Mouse (Mus musculus) midbrain, embryonic 14.5 days (tissue): ENCODE data around the gene Pde6d. TPM values are rescaled to one million over a fixed set of nuclear protein-coding genes. Genes with fewer than 3 reads are reported as not detected.

Experiments
- ATAC-seq: fragments of 200-750 bp; cut with Nextera tagmentation; 2 replicates; pipeline ENCODE4 v1.8.0; 2017; ENCODE audit warnings: moderate number of reproducible peaks, moderate library complexity; ENCODE audit not compliant: low FRiP score, low TSS enrichment
- DNase-seq: peaks from one replicate; pipeline ENCODE4 v3.0.0-alpha.2; 2015
- H3K27ac ChIP-seq: fragments of 300-500 bp; sonication (generic); replicated peaks from 2 replicates; pipeline ENCODE4 v1.5.1; 2014; ENCODE audit warnings: mild to moderate bottlenecking, low read depth, low read length, moderate library complexity
- H3K27me3 ChIP-seq: fragments of 300-500 bp; sonication (generic); 2 replicates; pipeline ENCODE4 v1.6.1; 2014; ENCODE audit warnings: low read length, control low read depth, mixed read lengths; ENCODE audit not compliant: control insufficient read depth, insufficient read depth
- H3K36me3 ChIP-seq: fragments of 300-500 bp; sonication (generic); 2 replicates; pipeline ENCODE4 v1.6.1; 2014; ENCODE audit warnings: low read length, control low read depth; ENCODE audit not compliant: control insufficient read depth, insufficient read depth
- H3K4me1 ChIP-seq: fragments of 300-500 bp; sonication (generic); 2 replicates; pipeline ENCODE4 v1.6.1; 2014; ENCODE audit warnings: mild to moderate bottlenecking, antibody characterized with exemption, low read length, control low read depth; ENCODE audit not compliant: control insufficient read depth, insufficient read depth
- H3K4me2 ChIP-seq: fragments of 300-500 bp; sonication (generic); 2 replicates; pipeline ENCODE4 v1.6.1; 2014; ENCODE audit warnings: mild to moderate bottlenecking, low read length, moderate library complexity
- H3K4me3 ChIP-seq: fragments of 300-500 bp; sonication (generic); replicated peaks from 2 replicates; pipeline ENCODE4 v1.5.1; 2014; ENCODE audit warnings: low read depth, low read length
- H3K9ac ChIP-seq: fragments of 300-500 bp; sonication (generic); replicated peaks from 2 replicates; pipeline ENCODE4 v1.6.1; 2014; ENCODE audit warnings: mild to moderate bottlenecking, low read length, moderate library complexity
- H3K9me3 ChIP-seq: fragments of 300-500 bp; sonication (generic); 2 replicates; pipeline ENCODE4 v1.6.1; 2016; ENCODE audit warnings: low read length, control low read depth, mixed read lengths; ENCODE audit not compliant: control insufficient read depth
- WGBS: fragments of 180-500 bp; shearing (Covaris S2); extraction: QIAGEN DNeasy Blood & Tissue Kit; methylation state at CpG from one replicate; pipeline ENCODE4 v1.1.7; 2014; 5-methylcytosine and 5-hydroxymethylcytosine counted together
- polyA plus RNA-seq: library from polyadenylated mRNA; unstranded; fragments of >200 nt; fragmentation: Nextera tagmentation; extraction: Ambion mirVana; gene quantifications from 2 replicates; pipeline ENCODE4 v1.2.1, GENCODE M21; 2014

Gene Pde6d
- 89.1 and 99.2 TPM in 2 replicates for polyA plus RNA-seq

DNA sequence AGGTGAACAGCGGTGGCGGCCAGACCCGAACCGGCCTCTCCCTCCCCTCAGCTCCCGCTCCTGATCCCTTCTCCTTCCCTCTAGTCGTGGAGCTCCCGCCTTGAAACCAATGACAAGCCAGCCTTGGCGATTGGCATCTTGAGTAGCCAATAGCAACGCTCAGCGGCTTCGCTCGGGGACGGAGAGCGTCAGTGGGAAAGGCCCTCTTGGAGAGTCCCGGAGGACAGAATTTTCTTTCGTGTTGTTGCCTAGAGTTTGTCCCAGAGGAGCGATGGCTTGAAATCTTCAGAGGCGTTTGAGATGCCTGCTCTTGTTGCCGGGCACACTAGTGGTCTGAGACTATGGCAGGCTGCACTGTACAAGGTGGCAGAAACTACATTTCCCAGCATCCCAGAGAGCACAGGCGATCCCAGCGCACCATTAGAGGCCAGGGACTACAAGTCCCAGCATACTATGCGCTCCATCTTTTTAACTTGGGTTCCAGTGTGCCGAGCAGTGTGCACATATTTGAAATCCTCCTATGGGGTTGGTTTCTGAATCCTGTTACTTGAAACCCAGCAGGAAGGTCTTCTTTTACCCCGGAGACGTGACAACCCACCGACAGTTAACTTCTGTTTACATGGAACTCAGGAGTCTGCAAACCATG is at the start of gene Pde6d, which contains the start of gene Cops7b:
TSS of gene Pde6d (minus strand) at position 179 of the 646 bp plus-strand sequence.
TSS of gene Cops7b (plus strand) at position 454 of the 646 bp plus-strand sequence.
- peak within 1 kb of the TSS; percentile 88 for H3K9ac ChIP-seq
- 0% methylated on average over 26 of the region's 26 CpGs for WGBS
- H3K27ac ChIP-seq, result peak within 1 kb of the TSS; percentile 77
- H3K36me3 ChIP-seq, result no peaks in the 10 kb centered on the region
- H3K4me1 ChIP-seq, result peaks cover 11% of the 10 kb centered on the region
- H3K4me3 ChIP-seq, result peak within 1 kb of the TSS; percentile 91
- H3K4me2 ChIP-seq, result peak within 1 kb of the TSS; percentile 80
- peak; percentile 97 for ATAC-seq
- H3K9me3 ChIP-seq, result no peaks in the 10 kb centered on the region
- peak; percentile 97 for DNase-seq
- no peaks in the 10 kb centered on the region for H3K27me3 ChIP-seq

- Histone ChIP-seq H3K9me3 (no peaks in the 10 kb centered on the region), H3K4me2 (no peak overlapping the region), H3K36me3 (no peaks in the 10 kb centered on the region), H3K4me3 (no peak overlapping the region), H3K9ac (no peak overlapping the region), H3K4me1 (no peaks in the 10 kb centered on the region; the same call in 1 of the 2 replicates), H3K27me3 (no peaks in the 10 kb centered on the region), H3K27ac (no peak overlapping the region)
- no peak for ATAC-seq
- WGBS, result 80% methylated on average over 4 of the region's 4 CpGs
- no peak for DNase-seq
Observed at GRCm38 (mm10) chr1:86630527-86630926, 48.1 kb upstream of the Pde6d start.

- 51% methylated on average over 4 of the region's 4 CpGs for WGBS
- Histone ChIP-seq H3K4me3 (no peak overlapping the region), H3K9ac (no peak overlapping the region), H3K36me3 (no peaks in the 10 kb centered on the region), H3K4me1 (no peaks in the 10 kb centered on the region; the same call in 1 of the 2 replicates), H3K4me2 (no peak overlapping the region), H3K9me3 (no peaks in the 10 kb centered on the region), H3K27me3 (no peaks in the 10 kb centered on the region), H3K27ac (no peak overlapping the region)
- DNase-seq (no peak), ATAC-seq (no peak)
Observed at GRCm38 (mm10) chr1:86629936-86630335, 47.5 kb upstream of the Pde6d start.

GRCm38 (mm10) chr1:86628270-86628669 is 45.8 kb upstream of the Pde6d start:
- Histone ChIP-seq H3K4me3 (no peak overlapping the region), H3K4me1 (no peaks in the 10 kb centered on the region), H3K9me3 (no peaks in the 10 kb centered on the region), H3K27ac (no peak overlapping the region), H3K36me3 (no peaks in the 10 kb centered on the region), H3K9ac (no peak overlapping the region), H3K4me2 (no peak overlapping the region), H3K27me3 (no peaks in the 10 kb centered on the region)
- 89% methylated on average over 3 of the region's 3 CpGs for WGBS
- ATAC-seq (no peak), DNase-seq (no peak)

DNA sequence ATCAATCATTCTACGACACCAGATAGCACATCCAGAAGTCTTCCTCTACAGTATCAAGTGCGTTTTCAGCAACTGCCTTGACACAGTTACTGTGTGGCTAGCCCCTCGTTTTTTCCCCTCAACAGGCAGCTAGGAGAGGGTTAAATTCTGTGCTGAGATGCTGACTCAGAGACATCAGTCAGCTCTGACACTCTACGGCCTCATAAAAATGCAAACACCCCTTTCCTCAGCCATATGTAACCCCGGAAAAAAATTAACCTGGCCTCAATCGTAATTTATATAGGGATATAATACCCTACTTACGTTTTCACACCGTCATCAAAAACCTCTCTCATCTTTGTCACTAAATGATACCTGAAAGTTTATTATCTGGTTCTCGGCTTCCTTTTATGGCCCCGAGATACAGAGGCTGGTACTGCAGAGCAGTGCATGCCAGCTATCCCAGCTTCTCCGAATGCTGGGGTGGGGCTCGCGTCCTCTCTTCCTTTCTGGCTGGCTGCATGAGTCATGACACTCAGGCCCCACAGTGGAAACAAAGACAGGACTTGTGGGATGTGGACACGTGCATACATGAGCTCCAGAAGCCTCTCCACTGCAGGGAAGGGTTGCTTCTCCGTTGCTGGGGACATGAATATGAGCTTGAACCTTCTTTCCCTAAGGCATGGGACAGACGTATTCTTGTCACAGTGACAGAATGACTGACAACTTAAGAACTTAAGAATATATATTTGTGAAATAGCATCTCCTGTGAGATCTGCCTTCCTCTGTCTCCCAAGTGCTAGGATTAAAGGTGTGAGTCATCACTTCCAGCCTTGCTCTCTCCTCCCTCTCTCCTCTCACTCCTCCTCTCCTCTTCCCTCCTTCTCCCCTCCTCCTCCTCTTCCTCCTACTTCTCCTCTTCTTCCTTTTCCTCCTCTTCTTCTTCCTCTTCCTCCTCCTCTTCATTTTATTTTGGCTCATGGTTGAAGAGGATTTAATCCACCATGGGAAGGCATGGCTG is 40.9 kb upstream of the Pde6d start:
- no peaks in the 10 kb centered on the region for H3K4me1 ChIP-seq
- H3K9me3 ChIP-seq, result no peaks in the 10 kb centered on the region
- no peaks in the 10 kb centered on the region for H3K27me3 ChIP-seq
- H3K9ac ChIP-seq, result no peak overlapping the region
- no peaks in the 10 kb centered on the region for H3K36me3 ChIP-seq
- no peak overlapping the region for H3K4me2 ChIP-seq
- ATAC-seq (no peak), DNase-seq (no peak)
- 75% methylated on average over 16 of the region's 16 CpGs for WGBS
- H3K27ac ChIP-seq, result no peak overlapping the region
- H3K4me3 ChIP-seq, result no peak overlapping the region

DNA sequence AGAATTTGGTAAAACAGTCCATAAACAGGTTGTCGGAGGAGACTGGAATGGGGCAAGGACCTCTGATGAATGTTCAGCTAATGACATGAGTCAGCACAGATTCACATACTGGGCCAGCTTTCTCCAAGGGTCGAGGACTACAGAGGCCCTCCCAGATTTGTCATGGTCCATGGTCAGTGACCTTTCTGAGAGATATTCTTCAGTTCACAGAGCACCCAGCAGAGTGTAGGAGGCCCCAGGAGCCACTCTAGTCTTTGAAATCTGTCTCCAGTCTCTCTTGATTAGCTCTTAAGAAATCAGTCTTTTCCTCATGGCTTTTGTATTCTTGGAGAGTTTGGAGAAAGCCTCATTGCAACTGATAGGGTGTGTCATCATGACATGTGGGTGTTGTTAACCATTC is 39.9 kb upstream of the Pde6d start:
- H3K9me3 ChIP-seq, result no peaks in the 10 kb centered on the region
- no peak overlapping the region for H3K9ac ChIP-seq
- no peaks in the 10 kb centered on the region for H3K4me1 ChIP-seq
- H3K27me3 ChIP-seq, result no peaks in the 10 kb centered on the region
- H3K36me3 ChIP-seq, result no peaks in the 10 kb centered on the region
- ATAC-seq (no peak), DNase-seq (no peak)
- H3K4me3 ChIP-seq, result no peak overlapping the region
- H3K27ac ChIP-seq, result no peak overlapping the region
- no peak overlapping the region for H3K4me2 ChIP-seq
- WGBS, result 50% methylated on average over 2 of the region's 2 CpGs

- DNase-seq (peak; percentile 92), ATAC-seq (no peak)
- Histone ChIP-seq H3K4me3 (no peak overlapping the region), H3K9me3 (no peaks in the 10 kb centered on the region), H3K9ac (no peak overlapping the region), H3K27me3 (no peaks in the 10 kb centered on the region), H3K4me2 (no peak overlapping the region), H3K27ac (no peak overlapping the region), H3K36me3 (no peaks in the 10 kb centered on the region), H3K4me1 (no peaks in the 10 kb centered on the region)
- 59% methylated on average over 10 of the region's 10 CpGs for WGBS
Observed at GRCm38 (mm10) chr1:86618454-86619125, 36.2 kb upstream of the Pde6d start.

- no peak for ATAC-seq
- H3K9me3 ChIP-seq, result no peaks in the 10 kb centered on the region
- H3K9ac ChIP-seq, result no peak overlapping the region
- H3K4me2 ChIP-seq, result no peak overlapping the region
- H3K27ac ChIP-seq, result no peak overlapping the region
- DNase-seq, result peak; percentile 81
- no peaks in the 10 kb centered on the region for H3K27me3 ChIP-seq
- H3K36me3 ChIP-seq, result peaks cover under 1% of the 10 kb centered on the region; the same call in 1 of the 2 replicates
- H3K4me1 ChIP-seq, result no peaks in the 10 kb centered on the region
- H3K4me3 ChIP-seq, result no peak overlapping the region
Observed at GRCm38 (mm10) chr1:86614269-86614668, 31.8 kb upstream of the Pde6d start.
